Mouse (Mus musculus): ENCODE measurements around the gene Gm5152.
"Not testable (repeated sequence)": the region's sequence is repeated elsewhere in the genome, so short reads cannot be mapped to it uniquely, and the experiment has no call there.

Gm5152 gene

GRCm38 (mm10) chr5:10246426-10246825 lies at the start of gene Gm5152:
Gm5152 (minus strand) TSS chr5:10246526.
- not testable (repeated sequence) for DNase-seq (ENCODE audit: low read depth, low spot score)

- not testable (repeated sequence) for DNase-seq (ENCODE audit: low read depth, low spot score)
Observed at GRCm38 (mm10) chr5:10254768-10255167, 8.4 kb upstream of the Gm5152 start.

GRCm38 (mm10) chr5:10245770-10246169 lies 556 bp downstream of the Gm5152 start:
- not testable (repeated sequence) for DNase-seq (ENCODE audit: low read depth, low spot score)

GRCm38 (mm10) chr5:10240436-10240835 lies 5.9 kb downstream of the Gm5152 start:
- not testable (repeated sequence) for DNase-seq (ENCODE audit: low read depth, low spot score)

GRCm38 (mm10) chr5:10220317-10220716 lies 26.0 kb downstream of the Gm5152 start:
- DNase-seq (ENCODE audit: low read depth, low spot score) = no peak

GRCm38 (mm10) chr5:10203067-10203466 lies 43.3 kb downstream of the Gm5152 start:
- DNase-seq (ENCODE audit: low read depth, low spot score) = no peak

GRCm38 (mm10) chr5:10196880-10197279 lies 49.4 kb downstream of the Gm5152 start:
- no peak for DNase-seq (ENCODE audit: low read depth, low spot score)
